Mouse (Mus musculus): ENCODE results near the gene Tomm70a. TPM values are rescaled to one million over a fixed set of nuclear protein-coding genes. Genes with fewer than 3 reads are reported as not detected.

Tomm70a gene
- polyA plus RNA-seq (2014; fragmentation: Nextera tagmentation; extraction: Ambion mirVana): 48.3 and 53.7 TPM in 2 replicates

GRCm38 (mm10) chr16:57120913-57121815 is at the start of gene Tomm70a:
TSS of gene Tomm70a (plus strand) at chr16:57121703.
- under 1% methylated on average over 37 of the region's 37 CpGs for WGBS (ENCODE audit: insufficient replicate concordance)
- Histone ChIP-seq H3K36me3 (ENCODE audit: control insufficient read depth, insufficient read depth, low read length) (no peaks in the 10 kb centered on the region), H3K4me1 (ENCODE audit: control insufficient read depth, insufficient read depth, low read length) (peaks cover 13% of the 10 kb centered on the region), H3K27me3 (ENCODE audit: control insufficient read depth, insufficient read depth, low read length) (no peaks in the 10 kb centered on the region), H3K9me3 (replicated peaks; ENCODE audit: control insufficient read depth, low read length) (no peaks in the 10 kb centered on the region), H3K4me2 (peak within 1 kb of the TSS; percentile 67), H3K27ac (ENCODE audit: low read depth, low read length) (peak within 1 kb of the TSS; percentile 90), H3K9ac (ENCODE audit: low read depth, low read length) (peak within 1 kb of the TSS; percentile 92), H3K4me3 (ENCODE audit: low read depth, low read length) (peak within 1 kb of the TSS; percentile 95)
- peak; percentile 99 for ATAC-seq (replicated peaks; ENCODE audit: insufficient number of reproducible peaks, low FRiP score, low TSS enrichment)

DNA sequence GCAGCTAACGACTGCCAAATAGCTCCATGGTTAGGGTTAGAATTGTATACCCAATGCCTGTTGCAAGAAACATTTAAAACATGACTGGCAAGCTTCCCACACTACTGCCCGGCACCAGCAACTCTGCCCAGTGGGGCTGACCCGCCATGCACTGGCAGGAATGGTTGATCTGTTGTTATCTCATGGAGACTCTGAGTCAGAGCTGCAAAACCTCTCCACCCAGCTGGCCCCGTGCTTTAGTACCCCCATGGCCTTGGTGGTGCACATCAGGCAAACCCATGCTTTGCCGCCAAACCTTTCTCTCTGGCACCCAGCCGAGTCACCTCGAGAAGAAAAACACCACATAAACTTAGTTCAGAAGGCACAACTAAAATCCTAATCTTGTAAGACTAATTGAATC is 45.5 kb upstream of the Tomm70a start:
- Histone ChIP-seq H3K36me3 (ENCODE audit: control insufficient read depth, insufficient read depth, low read length) (no peaks in the 10 kb centered on the region), H3K9me3 (replicated peaks; ENCODE audit: control insufficient read depth, low read length) (no peaks in the 10 kb centered on the region), H3K9ac (ENCODE audit: low read depth, low read length) (no peak overlapping the region), H3K4me1 (ENCODE audit: control insufficient read depth, insufficient read depth, low read length) (no peaks in the 10 kb centered on the region), H3K27ac (ENCODE audit: low read depth, low read length) (no peak overlapping the region), H3K4me2 (no peak overlapping the region), H3K27me3 (ENCODE audit: control insufficient read depth, insufficient read depth, low read length) (no peaks in the 10 kb centered on the region), H3K4me3 (ENCODE audit: low read depth, low read length) (no peak overlapping the region)
- no peak for ATAC-seq (replicated peaks; ENCODE audit: insufficient number of reproducible peaks, low FRiP score, low TSS enrichment)
- 65% methylated on average over 7 of the region's 7 CpGs for WGBS (ENCODE audit: insufficient replicate concordance)

- WGBS (ENCODE audit: insufficient replicate concordance): 71% methylated on average over 4 of the region's 4 CpGs
- Histone ChIP-seq H3K4me2 (no peak overlapping the region), H3K4me3 (ENCODE audit: low read depth, low read length) (no peak overlapping the region), H3K4me1 (ENCODE audit: control insufficient read depth, insufficient read depth, low read length) (no peaks in the 10 kb centered on the region), H3K36me3 (ENCODE audit: control insufficient read depth, insufficient read depth, low read length) (no peaks in the 10 kb centered on the region), H3K9me3 (replicated peaks; ENCODE audit: control insufficient read depth, low read length) (no peaks in the 10 kb centered on the region), H3K9ac (ENCODE audit: low read depth, low read length) (no peak overlapping the region), H3K27ac (ENCODE audit: low read depth, low read length) (no peak overlapping the region), H3K27me3 (ENCODE audit: control insufficient read depth, insufficient read depth, low read length) (no peaks in the 10 kb centered on the region)
- no peak for ATAC-seq (replicated peaks; ENCODE audit: insufficient number of reproducible peaks, low FRiP score, low TSS enrichment)
Observed at GRCm38 (mm10) chr16:57079577-57079976, 41.9 kb upstream of the Tomm70a start.

DNA sequence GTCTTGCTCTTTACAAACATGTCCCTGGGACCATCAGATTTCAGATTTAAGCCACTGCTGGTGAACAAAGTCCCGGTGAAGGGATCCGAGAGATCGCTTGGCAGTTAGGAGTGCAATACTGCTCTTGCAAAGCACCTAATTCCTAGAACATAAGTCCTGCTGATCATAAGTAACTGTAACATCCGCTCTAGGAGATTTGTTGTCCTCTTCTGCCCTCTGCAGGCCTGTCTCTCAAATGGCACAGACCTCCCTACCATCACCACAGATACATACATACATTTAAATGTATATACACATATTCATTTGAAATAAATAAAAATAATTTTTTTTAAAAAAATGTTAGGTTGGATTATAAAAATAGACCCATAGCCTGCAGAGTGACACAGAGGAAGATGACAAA is 29.0 kb upstream of the Tomm70a start:
- Histone ChIP-seq H3K4me2 (no peak overlapping the region), H3K9me3 (replicated peaks; ENCODE audit: control insufficient read depth, low read length) (no peaks in the 10 kb centered on the region), H3K27ac (ENCODE audit: low read depth, low read length) (no peak overlapping the region), H3K4me3 (ENCODE audit: low read depth, low read length) (no peak overlapping the region), H3K9ac (ENCODE audit: low read depth, low read length) (no peak overlapping the region), H3K27me3 (ENCODE audit: control insufficient read depth, insufficient read depth, low read length) (no peaks in the 10 kb centered on the region), H3K36me3 (ENCODE audit: control insufficient read depth, insufficient read depth, low read length) (no peaks in the 10 kb centered on the region), H3K4me1 (ENCODE audit: control insufficient read depth, insufficient read depth, low read length) (no peaks in the 10 kb centered on the region)
- no peak for ATAC-seq (replicated peaks; ENCODE audit: insufficient number of reproducible peaks, low FRiP score, low TSS enrichment)
- 38% methylated on average over 4 of the region's 4 CpGs for WGBS (ENCODE audit: insufficient replicate concordance)

DNA sequence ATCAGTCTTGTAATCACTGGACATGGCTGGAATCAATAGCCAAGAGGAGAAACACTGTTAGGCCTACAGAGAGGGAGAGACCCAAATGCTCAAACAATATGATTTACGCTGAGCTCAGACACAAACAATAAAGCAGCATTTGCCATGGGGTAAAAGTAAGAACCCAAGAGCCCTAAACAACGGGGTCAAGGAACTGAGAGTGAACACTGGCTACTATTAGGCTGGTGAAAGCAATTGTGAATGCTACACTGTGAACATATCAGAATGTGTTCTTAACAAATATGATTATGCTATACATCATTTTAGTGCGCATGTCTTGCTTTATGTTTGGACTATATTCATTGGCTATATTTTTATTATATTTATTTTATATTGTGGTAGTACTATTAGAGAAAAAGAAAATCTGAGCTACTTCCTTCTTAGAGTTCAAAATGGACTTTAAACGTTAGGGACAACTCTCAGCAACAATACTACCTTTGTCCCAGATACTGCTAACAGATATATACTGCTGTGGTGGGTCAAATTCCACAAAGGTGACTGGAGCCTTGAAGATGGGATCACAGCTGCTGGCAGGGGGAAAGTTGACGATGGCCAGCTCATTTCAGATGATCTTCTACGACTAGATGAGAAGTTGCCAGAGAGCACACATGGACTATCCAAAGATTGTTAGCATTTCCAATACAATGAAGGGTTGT is 28.4 kb upstream of the Tomm70a start:
- no peak for ATAC-seq (replicated peaks; ENCODE audit: insufficient number of reproducible peaks, low FRiP score, low TSS enrichment)
- no peaks in the 10 kb centered on the region for H3K4me1 ChIP-seq (ENCODE audit: control insufficient read depth, insufficient read depth, low read length)
- no peak overlapping the region for H3K9ac ChIP-seq (ENCODE audit: low read depth, low read length)
- H3K4me2 ChIP-seq: no peak overlapping the region
- H3K9me3 ChIP-seq (replicated peaks; ENCODE audit: control insufficient read depth, low read length): no peaks in the 10 kb centered on the region
- 62% methylated on average over 6 of the region's 6 CpGs for WGBS (ENCODE audit: insufficient replicate concordance)
- no peaks in the 10 kb centered on the region for H3K27me3 ChIP-seq (ENCODE audit: control insufficient read depth, insufficient read depth, low read length)
- no peak overlapping the region for H3K27ac ChIP-seq (ENCODE audit: low read depth, low read length)
- H3K36me3 ChIP-seq (ENCODE audit: control insufficient read depth, insufficient read depth, low read length): no peaks in the 10 kb centered on the region
- H3K4me3 ChIP-seq (ENCODE audit: low read depth, low read length): no peak overlapping the region

DNA sequence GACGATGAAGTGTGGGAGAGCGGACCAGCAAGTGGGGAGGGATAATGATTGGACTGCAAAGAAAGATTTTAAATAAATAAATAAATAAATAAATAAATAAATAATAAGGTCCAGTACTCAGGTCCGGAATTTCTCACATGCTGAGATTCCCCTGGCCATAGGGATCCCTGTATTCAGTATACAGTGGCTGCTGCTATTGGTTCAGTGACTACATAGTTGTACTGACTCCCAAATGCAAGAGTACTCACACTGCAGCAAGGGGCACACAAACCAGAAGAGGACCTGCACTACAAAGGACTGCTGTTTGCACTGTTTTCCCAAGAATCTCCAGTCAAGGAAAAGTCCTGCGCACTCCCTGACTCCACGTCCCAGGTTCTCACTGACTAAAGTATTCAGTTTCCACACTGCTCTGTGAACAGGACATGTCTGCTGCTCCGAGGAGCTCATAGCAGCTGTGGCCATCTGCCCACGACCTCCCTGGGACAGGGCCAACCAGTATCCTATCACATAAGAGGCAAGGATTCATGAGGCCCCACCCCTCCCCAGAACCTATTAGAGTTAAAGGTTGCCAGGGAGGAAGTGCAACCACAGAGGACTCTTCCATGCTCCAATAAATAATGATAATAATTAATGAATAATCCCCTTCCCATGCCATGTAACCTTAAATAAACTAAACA is 22.9 kb upstream of the Tomm70a start:
- Histone ChIP-seq H3K27me3 (ENCODE audit: control insufficient read depth, insufficient read depth, low read length) (no peaks in the 10 kb centered on the region), H3K27ac (ENCODE audit: low read depth, low read length) (no peak overlapping the region), H3K9ac (ENCODE audit: low read depth, low read length) (no peak overlapping the region), H3K36me3 (ENCODE audit: control insufficient read depth, insufficient read depth, low read length) (no peaks in the 10 kb centered on the region), H3K9me3 (replicated peaks; ENCODE audit: control insufficient read depth, low read length) (no peaks in the 10 kb centered on the region), H3K4me3 (ENCODE audit: low read depth, low read length) (no peak overlapping the region), H3K4me1 (ENCODE audit: control insufficient read depth, insufficient read depth, low read length) (no peaks in the 10 kb centered on the region), H3K4me2 (no peak overlapping the region)
- ATAC-seq (replicated peaks; ENCODE audit: insufficient number of reproducible peaks, low FRiP score, low TSS enrichment): no peak
- WGBS (ENCODE audit: insufficient replicate concordance): 55% methylated on average over 7 of the region's 7 CpGs

DNA sequence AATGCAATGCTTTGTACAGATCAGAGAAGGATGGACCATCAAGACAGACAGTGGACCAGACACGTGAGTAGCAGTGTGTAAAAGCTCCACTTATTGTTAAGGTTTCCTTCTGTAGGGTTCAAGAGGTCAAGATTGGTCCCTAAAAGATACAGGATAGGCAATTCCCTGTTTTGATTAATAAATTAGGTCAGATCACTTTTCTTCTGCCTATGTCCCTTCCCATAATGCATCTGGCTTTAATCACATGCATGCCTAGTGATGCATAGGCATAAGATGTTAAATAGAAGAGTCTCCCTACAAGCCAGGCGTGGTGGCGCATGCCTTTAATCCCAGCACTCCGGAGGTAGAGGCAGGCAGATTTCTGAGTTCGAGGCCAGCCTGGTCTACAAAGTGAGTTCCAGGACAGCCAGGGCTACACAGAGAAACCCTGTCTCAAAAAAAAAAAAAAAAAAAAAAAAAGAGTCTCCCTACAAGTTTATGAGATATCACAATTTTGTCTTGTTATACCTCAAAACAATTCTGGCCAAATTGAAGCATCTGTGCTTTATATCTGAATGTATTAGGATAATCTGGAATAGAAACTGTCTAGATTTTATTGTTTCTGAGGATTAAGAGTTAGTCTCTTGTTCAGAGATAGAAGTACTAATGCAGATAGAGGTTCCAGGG is 21.8 kb upstream of the Tomm70a start:
- H3K9ac ChIP-seq (ENCODE audit: low read depth, low read length): no peak overlapping the region
- no peak overlapping the region for H3K4me2 ChIP-seq
- H3K36me3 ChIP-seq (ENCODE audit: control insufficient read depth, insufficient read depth, low read length): no peaks in the 10 kb centered on the region
- H3K9me3 ChIP-seq (replicated peaks; ENCODE audit: control insufficient read depth, low read length): no peaks in the 10 kb centered on the region
- WGBS (ENCODE audit: insufficient replicate concordance): 77% methylated on average over 5 of the region's 5 CpGs
- no peaks in the 10 kb centered on the region for H3K27me3 ChIP-seq (ENCODE audit: control insufficient read depth, insufficient read depth, low read length)
- H3K4me1 ChIP-seq (ENCODE audit: control insufficient read depth, insufficient read depth, low read length): no peaks in the 10 kb centered on the region
- no peak for ATAC-seq (replicated peaks; ENCODE audit: insufficient number of reproducible peaks, low FRiP score, low TSS enrichment)
- no peak overlapping the region for H3K4me3 ChIP-seq (ENCODE audit: low read depth, low read length)
- no peak overlapping the region for H3K27ac ChIP-seq (ENCODE audit: low read depth, low read length)

DNA sequence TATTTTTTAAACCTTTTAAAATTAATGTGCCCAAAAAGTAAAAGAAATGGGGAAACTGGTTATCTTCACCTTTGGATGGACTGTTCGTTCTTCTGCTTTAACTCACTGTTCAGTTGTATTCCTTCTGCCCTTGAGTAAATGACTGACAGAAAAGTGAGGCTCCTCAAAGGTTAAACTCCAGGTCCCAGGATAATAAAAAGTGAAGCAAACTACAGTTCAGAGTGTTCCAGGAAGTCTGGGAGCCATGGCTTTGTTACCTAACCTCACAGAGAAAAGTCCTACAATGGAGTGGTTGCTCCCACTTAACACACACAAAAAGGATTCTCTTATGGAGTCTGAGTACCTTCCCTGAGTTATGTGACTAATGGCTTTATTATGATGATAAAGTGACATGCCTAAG is 20.3 kb upstream of the Tomm70a start:
- H3K27me3 ChIP-seq (ENCODE audit: control insufficient read depth, insufficient read depth, low read length): no peaks in the 10 kb centered on the region
- H3K4me2 ChIP-seq: no peak overlapping the region
- H3K36me3 ChIP-seq (ENCODE audit: control insufficient read depth, insufficient read depth, low read length): no peaks in the 10 kb centered on the region
- H3K4me3 ChIP-seq (ENCODE audit: low read depth, low read length): no peak overlapping the region
- H3K9ac ChIP-seq (ENCODE audit: low read depth, low read length): no peak overlapping the region
- no peaks in the 10 kb centered on the region for H3K4me1 ChIP-seq (ENCODE audit: control insufficient read depth, insufficient read depth, low read length)
- no peak for ATAC-seq (replicated peaks; ENCODE audit: insufficient number of reproducible peaks, low FRiP score, low TSS enrichment)
- WGBS (ENCODE audit: insufficient replicate concordance): 71% methylated on average over 1 of the region's 1 CpGs
- no peak overlapping the region for H3K27ac ChIP-seq (ENCODE audit: low read depth, low read length)
- no peaks in the 10 kb centered on the region for H3K9me3 ChIP-seq (replicated peaks; ENCODE audit: control insufficient read depth, low read length)
